In genomic region chr11:11708154-11708719, GRCm38 (mm10) we compare ENCODE assay signal across 1 mouse cellular context.
A peak's percentile ranks its signal among the peaks of the same experiment; 100 is the strongest.
TF ChIP-seq lines count a peak whose summit lies in the region.

No protein-coding gene starts in this region.

TF ChIP-seq in CH12.LX, 34 proteins besides CTCF, POLR2A, EP300 and RAD21:
- TF ChIP-seq ETS1 (conservative IDR thresholded peaks at IDR 0.05; ENCODE audit: low read depth, low read length), result peak; percentile 88
- no peak for TF ChIP-seq TBP (conservative IDR thresholded peaks at IDR 0.05; ENCODE audit: low read depth, low read length)
- TF ChIP-seq MYC (IDR thresholded peaks at IDR 0.05; ENCODE audit: low read depth, low read length), result peak; percentile 80
- TF ChIP-seq CHD2 (IDR thresholded peaks at IDR 0.05; ENCODE audit: low read length), result peak; percentile 42; the same call in 1 of the 2 replicates
- peak; percentile 65 for TF ChIP-seq SIN3A (IDR thresholded peaks at IDR 0.05; ENCODE audit: low read length)
- no peak for TF ChIP-seq PAX5 (IDR thresholded peaks at IDR 0.05; ENCODE audit: low read length)
- peak; percentile 89 for TF ChIP-seq IRF4 (IDR thresholded peaks at IDR 0.05; ENCODE audit: low read depth, low read length)
- 0 out of 2 replicates have a peak, but pooled peaks have one; percentile 66 for TF ChIP-seq MEF2A (IDR thresholded peaks at IDR 0.05; ENCODE audit: borderline replicate concordance, low read depth, low read length)
- TF ChIP-seq UBTF (IDR thresholded peaks at IDR 0.05; ENCODE audit: low read depth, low read length), result no peak
- 0 out of 2 replicates have a peak, but pooled peaks have one; percentile 43 for TF ChIP-seq JUND (conservative IDR thresholded peaks at IDR 0.05; ENCODE audit: low read depth, low read length)
- TF ChIP-seq E2F4 (IDR thresholded peaks at IDR 0.05; ENCODE audit: insufficient replicate concordance, low read depth, low read length), result peak; percentile 76; the same call in 1 of the 2 replicates
- TF ChIP-seq TCF12 (IDR thresholded peaks at IDR 0.05; ENCODE audit: low read depth, low read length), result peak; percentile 84
- TF ChIP-seq BHLHE40 (IDR thresholded peaks at IDR 0.05; ENCODE audit: low read depth, low read length), result peak; percentile 98
- TF ChIP-seq RCOR1 (conservative IDR thresholded peaks at IDR 0.05; ENCODE audit: low read depth, low read length), result peak; percentile 82
- TF ChIP-seq MAX (IDR thresholded peaks at IDR 0.05; ENCODE audit: low read length), result peak; percentile 94
- TF ChIP-seq MAFK (IDR thresholded peaks at IDR 0.05; ENCODE audit: insufficient replicate concordance, low read length), result 0 out of 2 replicates have a peak, but pooled peaks have one; percentile 44
- 0 out of 2 replicates have a peak, but pooled peaks have one; percentile 74 for TF ChIP-seq CHD1 (IDR thresholded peaks at IDR 0.05; ENCODE audit: low read depth, low read length)
- TF ChIP-seq ZNF384 (IDR thresholded peaks at IDR 0.05; ENCODE audit: low read depth, low read length), result peak; percentile 41
- no peak for TF ChIP-seq USF2 (conservative IDR thresholded peaks at IDR 0.05; ENCODE audit: low read depth, low read length)
